Mouse (Mus musculus) embryonic facial prominence, embryonic 15.5 days (tissue): ENCODE results near the gene Ilvbl. TPM values are rescaled to one million over a fixed set of nuclear protein-coding genes. Genes with fewer than 3 reads are reported as not detected.
A peak's percentile ranks its signal among the peaks of the same experiment; 100 is the strongest.
"Not testable (repeated sequence)": the region's sequence is repeated elsewhere in the genome, so short reads cannot be mapped to it uniquely, and the experiment has no call there.

Experiments
- ATAC-seq: fragments of 200-750 bp; cut with Nextera tagmentation; 2 replicates; pipeline ENCODE4 v1.8.0; 2017; ENCODE audit warnings: low read depth, moderate TSS enrichment; ENCODE audit not compliant: insufficient number of reproducible peaks, low FRiP score, low TSS enrichment
- H3K27ac ChIP-seq: fragments of 300-500 bp; sonication (generic); replicated peaks from 2 replicates; pipeline ENCODE4 v1.5.1; 2015; ENCODE audit warnings: mild to moderate bottlenecking, inconsistent platforms
- H3K27me3 ChIP-seq: fragments of 300-500 bp; sonication (generic); 2 replicates; pipeline ENCODE4 v1.6.1; 2015; ENCODE audit warnings: inconsistent platforms
- H3K36me3 ChIP-seq: fragments of 300-500 bp; sonication (generic); 2 replicates; pipeline ENCODE4 v1.6.1; 2015; ENCODE audit warnings: mild to moderate bottlenecking, inconsistent platforms
- H3K4me1 ChIP-seq: fragments of 300-500 bp; sonication (generic); 2 replicates; pipeline ENCODE4 v1.6.1; 2015; ENCODE audit warnings: inconsistent platforms
- H3K4me2 ChIP-seq: fragments of 300-500 bp; sonication (generic); replicated peaks from 2 replicates; pipeline ENCODE4 v1.6.1; 2015; ENCODE audit warnings: mild to moderate bottlenecking, inconsistent platforms
- H3K4me3 ChIP-seq: fragments of 300-500 bp; sonication (generic); replicated peaks from 2 replicates; pipeline ENCODE4 v1.5.1; 2015; ENCODE audit warnings: mild to moderate bottlenecking, inconsistent platforms
- H3K9ac ChIP-seq: fragments of 300-500 bp; sonication (generic); 2 replicates; pipeline ENCODE4 v1.6.1; 2015; ENCODE audit warnings: inconsistent platforms
- H3K9me3 ChIP-seq: fragments of 300-500 bp; sonication (generic); replicated peaks from 2 replicates; pipeline ENCODE4 v1.6.1; 2016; ENCODE audit warnings: inconsistent platforms
- WGBS: fragments of 180-500 bp; shearing (Covaris S2); methylation state at CpG from one replicate; pipeline ENCODE4 v1.1.7; 2015; 5-methylcytosine and 5-hydroxymethylcytosine counted together
- polyA plus RNA-seq: library from polyadenylated mRNA; unstranded; fragments of >200 nt; fragmentation: Nextera tagmentation; extraction: Ambion mirVana; gene quantifications from 2 replicates; pipeline ENCODE4 v1.2.1, GENCODE M21; 2015

Ilvbl gene
- polyA plus RNA-seq: 69.2 and 75.6 TPM in 2 replicates

DNA sequence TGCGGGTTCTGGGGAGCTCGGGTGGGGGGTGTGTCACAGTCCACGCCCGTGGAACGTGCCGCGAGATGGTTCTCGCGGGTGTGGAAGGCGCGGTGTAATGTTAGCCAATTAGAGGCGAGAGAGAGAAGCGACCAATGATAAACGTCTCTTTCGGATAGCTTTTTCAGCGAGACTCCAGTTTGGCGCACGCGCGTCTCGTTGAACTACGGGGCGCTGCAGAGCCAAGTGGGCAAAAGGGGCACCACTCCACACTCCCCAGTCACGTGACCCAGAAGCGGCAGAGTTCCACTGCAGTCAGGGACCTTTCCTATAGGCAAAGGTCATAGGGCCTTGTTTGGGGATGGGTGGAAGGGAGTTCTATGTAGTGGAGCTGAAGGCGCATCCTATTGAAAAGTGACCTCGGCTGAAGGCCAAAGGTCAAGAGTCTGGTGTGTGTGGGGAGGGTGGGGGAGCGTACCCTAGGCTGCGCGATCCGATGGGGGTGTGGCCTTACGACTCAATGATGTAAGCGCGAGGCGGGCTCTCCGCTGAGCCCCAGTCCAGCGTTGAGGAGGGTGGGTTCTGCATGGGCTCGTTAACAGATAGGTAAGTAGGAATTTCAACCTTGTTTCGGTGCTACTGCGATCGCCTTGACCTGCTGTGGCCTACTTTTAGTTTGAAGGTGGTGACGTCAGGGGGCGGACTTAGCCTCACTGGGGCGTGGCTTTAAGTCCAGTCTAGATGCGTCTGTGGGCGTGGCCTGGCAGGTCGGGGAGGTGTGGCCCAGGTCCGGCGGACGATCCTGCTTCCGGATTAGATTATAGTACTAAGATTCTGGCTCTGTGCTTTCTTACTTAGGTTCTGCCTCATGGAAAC is at the start of gene Ilvbl:
Ilvbl (plus strand) TSS at position 97 of the 855 bp plus-strand sequence.
- under 1% methylated on average over 51 of the region's 51 CpGs for WGBS
- Histone ChIP-seq H3K27me3 (no peaks in the 10 kb centered on the region), H3K27ac (peak within 1 kb of the TSS; percentile 98), H3K9me3 (no peaks in the 10 kb centered on the region), H3K4me3 (peak within 1 kb of the TSS; percentile 63), H3K9ac (peak within 1 kb of the TSS; percentile 57), H3K36me3 (peaks cover 26% of the 10 kb centered on the region), H3K4me2 (peak within 1 kb of the TSS; percentile 69), H3K4me1 (peaks cover 21% of the 10 kb centered on the region)
- ATAC-seq: peak; percentile 88

GRCm38 (mm10) chr10:78525071-78525470 is 49.1 kb upstream of the Ilvbl start:
- not testable (repeated sequence) for ATAC-seq, H3K4me2 ChIP-seq, H3K27me3 ChIP-seq, H3K4me3 ChIP-seq, H3K4me1 ChIP-seq, H3K27ac ChIP-seq, H3K36me3 ChIP-seq, H3K9ac ChIP-seq, H3K9me3 ChIP-seq
- WGBS: 57% methylated on average over 3 of the region's 3 CpGs

- 52% methylated on average over 4 of the region's 4 CpGs for WGBS
- H3K9ac ChIP-seq: no peak overlapping the region
- no peaks in the 10 kb centered on the region for H3K36me3 ChIP-seq
- H3K27me3 ChIP-seq: no peaks in the 10 kb centered on the region
- no peaks in the 10 kb centered on the region for H3K9me3 ChIP-seq
- no peak overlapping the region for H3K27ac ChIP-seq
- no peaks in the 10 kb centered on the region for H3K4me1 ChIP-seq
- no peak overlapping the region for H3K4me3 ChIP-seq
- H3K4me2 ChIP-seq: no peak overlapping the region
- ATAC-seq: no peak
These were observed 48.6 kb upstream of the Ilvbl start for GRCm38 (mm10) chr10:78525511-78525910.

- Histone ChIP-seq H3K4me2 (no peak overlapping the region), H3K4me3 (no peak overlapping the region), H3K4me1 (no peaks in the 10 kb centered on the region), H3K9me3 (no peaks in the 10 kb centered on the region), H3K27me3 (no peaks in the 10 kb centered on the region), H3K36me3 (no peaks in the 10 kb centered on the region), H3K9ac (no peak overlapping the region), H3K27ac (no peak overlapping the region)
- ATAC-seq: no peak
- WGBS: 56% methylated on average over 2 of the region's 2 CpGs
These were observed 33.2 kb upstream of the Ilvbl start for GRCm38 (mm10) chr10:78540943-78541342.

DNA sequence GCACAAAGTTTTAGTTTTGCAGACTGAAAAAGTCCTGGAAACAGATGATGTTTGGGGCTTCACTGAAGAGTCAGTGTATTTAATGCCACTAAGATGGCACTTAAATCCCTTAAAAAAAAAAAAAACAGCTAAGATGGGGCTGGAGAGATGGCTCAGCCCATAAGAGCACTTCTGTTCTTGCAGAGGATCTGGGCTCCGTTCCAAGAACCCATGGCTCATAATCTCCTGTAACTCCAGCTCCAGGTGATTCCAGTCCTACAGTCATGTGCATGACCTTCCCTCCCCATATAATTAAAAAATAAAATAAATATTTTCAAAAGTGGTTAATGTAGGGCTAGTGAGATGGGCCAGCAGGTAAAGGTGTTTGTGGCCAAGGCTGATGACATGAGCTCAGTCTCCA is 9.1 kb upstream of the Ilvbl start:
- Histone ChIP-seq H3K4me2 (no peak overlapping the region), H3K4me3 (no peak overlapping the region), H3K27me3 (no peaks in the 10 kb centered on the region), H3K4me1 (no peaks in the 10 kb centered on the region), H3K9me3 (no peaks in the 10 kb centered on the region), H3K36me3 (no peaks in the 10 kb centered on the region), H3K9ac (no peak overlapping the region), H3K27ac (no peak overlapping the region)
- no peak for ATAC-seq
- WGBS: 83% methylated on average over 1 of the region's 1 CpGs

- H3K4me1 ChIP-seq: peaks cover 10% of the 10 kb centered on the region
- no peak for ATAC-seq
- no peak overlapping the region for H3K4me2 ChIP-seq
- H3K36me3 ChIP-seq: no peaks in the 10 kb centered on the region
- no peak overlapping the region for H3K4me3 ChIP-seq
- H3K27me3 ChIP-seq: no peaks in the 10 kb centered on the region
- H3K9ac ChIP-seq: no peak overlapping the region
- no peak overlapping the region for H3K27ac ChIP-seq
- no peaks in the 10 kb centered on the region for H3K9me3 ChIP-seq
- WGBS: 63% methylated on average over 3 of the region's 3 CpGs
These were observed 5.0 kb upstream of the Ilvbl start for GRCm38 (mm10) chr10:78569191-78569590.

GRCm38 (mm10) chr10:78569686-78570085 is 4.5 kb upstream of the Ilvbl start:
- Histone ChIP-seq H3K27ac (no peak overlapping the region), H3K4me1 (peaks cover 10% of the 10 kb centered on the region), H3K4me3 (no peak overlapping the region), H3K4me2 (no peak overlapping the region), H3K27me3 (no peaks in the 10 kb centered on the region), H3K9me3 (no peaks in the 10 kb centered on the region), H3K36me3 (no peaks in the 10 kb centered on the region), H3K9ac (no peak overlapping the region)
- 42% methylated on average over 3 of the region's 3 CpGs for WGBS
- ATAC-seq: no peak

DNA sequence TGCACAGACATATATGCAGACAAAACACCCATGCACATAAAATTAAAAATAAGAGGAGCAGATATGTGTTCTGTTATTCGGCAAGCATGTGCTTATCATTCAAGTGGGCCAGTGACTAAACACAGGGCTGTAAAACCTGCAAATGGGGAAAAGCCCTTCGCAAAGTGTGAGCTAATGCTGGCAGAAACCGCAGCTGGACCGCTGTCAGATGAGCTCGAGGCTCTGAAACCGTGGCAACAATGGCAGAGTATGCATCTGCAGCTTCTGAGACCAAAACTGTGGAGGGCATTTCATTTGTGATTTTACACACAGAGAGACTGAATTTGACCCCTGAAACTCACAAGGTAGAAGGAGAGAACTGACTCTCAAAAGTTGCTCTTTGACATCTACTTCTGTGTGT is 3.7 kb upstream of the Ilvbl start:
- no peak overlapping the region for H3K9ac ChIP-seq
- WGBS: 56% methylated on average over 6 of the region's 6 CpGs
- H3K27me3 ChIP-seq: no peaks in the 10 kb centered on the region
- no peaks in the 10 kb centered on the region for H3K9me3 ChIP-seq
- H3K36me3 ChIP-seq: no peaks in the 10 kb centered on the region
- H3K4me3 ChIP-seq: no peak overlapping the region
- H3K27ac ChIP-seq: 0 out of 2 replicates have a peak overlapping the region, but pooled peaks have one; percentile 28
- no peak for ATAC-seq
- H3K4me1 ChIP-seq: peaks cover 14% of the 10 kb centered on the region
- H3K4me2 ChIP-seq: no peak overlapping the region

DNA sequence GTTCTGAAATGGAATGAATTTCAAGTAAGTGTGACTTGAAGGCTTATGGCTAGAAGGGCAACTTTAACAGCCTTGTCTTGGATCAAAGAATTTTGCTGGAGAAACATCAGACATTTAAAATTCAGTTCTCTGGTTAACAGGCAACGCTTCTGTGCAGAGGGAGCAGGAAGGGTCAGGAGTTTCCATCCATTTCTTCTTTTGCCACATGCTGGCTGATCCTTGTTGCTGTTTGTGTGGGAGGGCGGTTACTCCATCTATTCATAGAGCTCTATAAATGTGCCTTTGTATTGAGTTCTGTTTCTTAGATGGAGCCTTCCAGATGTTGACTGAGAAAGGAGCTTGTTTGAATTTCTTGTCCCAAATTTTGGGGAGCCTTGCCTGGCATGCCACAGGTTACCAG is 3.2 kb upstream of the Ilvbl start:
- H3K4me3 ChIP-seq: no peak overlapping the region
- peaks cover 19% of the 10 kb centered on the region for H3K4me1 ChIP-seq
- no peaks in the 10 kb centered on the region for H3K9me3 ChIP-seq
- 46% methylated on average over 2 of the region's 2 CpGs for WGBS
- no peaks in the 10 kb centered on the region for H3K36me3 ChIP-seq
- no peaks in the 10 kb centered on the region for H3K27me3 ChIP-seq
- ATAC-seq: no peak
- no peak overlapping the region for H3K9ac ChIP-seq
- H3K27ac ChIP-seq: 0 out of 2 replicates have a peak overlapping the region, but pooled peaks have one; percentile 28
- no peak overlapping the region for H3K4me2 ChIP-seq

DNA sequence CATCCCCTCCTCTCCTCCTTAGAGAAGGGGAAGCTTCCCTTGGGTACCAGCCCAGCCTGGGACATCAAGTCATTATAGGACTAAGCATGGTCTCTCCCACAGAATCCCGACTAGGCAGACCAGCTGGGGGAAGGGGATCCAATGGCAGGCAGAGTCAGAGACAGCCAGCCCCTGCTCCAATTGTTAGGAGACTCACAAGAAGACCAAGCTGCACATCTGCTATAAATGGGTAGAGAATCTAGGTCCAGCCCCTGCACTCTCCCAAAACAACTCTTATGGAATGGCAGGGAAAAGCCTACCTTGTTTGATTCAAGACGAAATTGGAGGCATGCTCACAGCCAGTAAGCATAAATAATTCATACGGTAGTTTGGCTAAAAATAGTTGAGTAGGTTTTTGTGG is 920 bp upstream of the Ilvbl start:
- Histone ChIP-seq H3K4me2 (no peak overlapping the region), H3K4me1 (peaks cover 21% of the 10 kb centered on the region), H3K36me3 (peaks cover 14% of the 10 kb centered on the region), H3K27me3 (no peaks in the 10 kb centered on the region), H3K9ac (no peak overlapping the region), H3K27ac (peak overlapping the region; percentile 98), H3K9me3 (no peaks in the 10 kb centered on the region), H3K4me3 (no peak overlapping the region)
- WGBS: 58% methylated on average over 3 of the region's 3 CpGs
- no peak for ATAC-seq

- no peaks in the 10 kb centered on the region for H3K27me3 ChIP-seq
- no peaks in the 10 kb centered on the region for H3K9me3 ChIP-seq
- WGBS: 13% methylated on average over 13 of the region's 13 CpGs
- ATAC-seq: peak; percentile 3; the same call in 1 of the 2 replicates
- H3K4me2 ChIP-seq: peak overlapping the region; percentile 69
- peak overlapping the region; percentile 98 for H3K27ac ChIP-seq
- peaks cover 21% of the 10 kb centered on the region for H3K4me1 ChIP-seq
- H3K4me3 ChIP-seq: peak overlapping the region; percentile 63
- H3K9ac ChIP-seq: peak overlapping the region; percentile 57
- peaks cover 33% of the 10 kb centered on the region for H3K36me3 ChIP-seq
These were observed 1.0 kb downstream of the Ilvbl start for GRCm38 (mm10) chr10:78575105-78575632.
